Mouse (Mus musculus) erythroblast, embryonic 14.5 days (primary cell): ENCODE results near the gene Ube2r2. TPM values are rescaled to one million over a fixed set of nuclear protein-coding genes. Genes with fewer than 3 reads are reported as not detected.

Experiments used
- H3K27me3 ChIP-seq: 2 replicates; pipeline ENCODE4 v1.6.1; 2012; ENCODE audit warnings: inconsistent platforms; ENCODE audit not compliant: control insufficient read depth
- H3K36me3 ChIP-seq: 2 replicates; pipeline ENCODE4 v1.6.1; 2012; ENCODE audit warnings: mild to moderate bottlenecking, inconsistent platforms; ENCODE audit not compliant: control insufficient read depth
- H3K4me1 ChIP-seq: 2 replicates; pipeline ENCODE4 v1.6.1; 2012; ENCODE audit warnings: inconsistent platforms; ENCODE audit not compliant: control insufficient read depth
- H3K4me3 ChIP-seq: replicated peaks from 2 replicates; pipeline ENCODE3; 2012; ENCODE audit warnings: moderate library complexity, mild to moderate bottlenecking, inconsistent platforms
- H3K9me3 ChIP-seq: 2 replicates; pipeline ENCODE4 v1.6.1; 2012; ENCODE audit warnings: low read length, inconsistent platforms, mixed read lengths; ENCODE audit not compliant: control insufficient read depth
- GATA1 ChIP-seq: IDR thresholded peaks from 2 replicates; pipeline ENCODE4 v1.6.1; 2012; ENCODE audit warnings: low read length, inconsistent platforms, mixed read lengths
- TAL1 ChIP-seq: IDR thresholded peaks from 3 replicates; pipeline ENCODE4 v1.6.1; 2012; ENCODE audit warnings: low read length, inconsistent platforms, mixed read lengths
- polyA plus RNA-seq: library from polyadenylated mRNA; stranded (reverse); fragments of >175 nt; gene quantifications from 2 replicates; pipeline ENCODE4 v1.2.3, GENCODE M21; 2012

The Ube2r2 gene
- polyA plus RNA-seq, 1 experiment, result 15.9 TPM

DNA sequence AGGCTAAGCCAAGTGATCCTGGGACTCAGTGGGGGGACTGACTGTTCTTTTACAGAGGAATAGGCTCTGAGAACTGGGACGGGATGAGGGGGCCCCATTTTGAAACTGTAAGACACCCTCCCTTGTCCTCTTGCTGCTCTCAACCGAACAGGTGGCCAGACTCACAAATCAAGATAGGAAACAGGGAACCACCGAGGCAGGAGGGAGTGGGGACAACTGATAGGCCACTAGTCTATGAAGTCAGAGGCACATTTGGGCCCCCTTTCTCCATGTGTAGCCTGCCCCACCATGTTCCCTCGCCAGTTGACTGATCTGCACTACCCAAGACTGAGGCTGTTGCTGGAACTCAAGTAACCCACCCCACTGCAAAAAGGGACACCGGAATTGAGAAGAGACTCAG is 38.7 kb upstream of the Ube2r2 start:
- Histone ChIP-seq H3K36me3 (peaks cover 43% of the 10 kb centered on the region), H3K4me3 (peak overlapping the region; percentile 76), H3K27me3 (peaks cover 50% of the 10 kb centered on the region), H3K9me3 (no peaks in the 10 kb centered on the region), H3K4me1 (peaks cover 63% of the 10 kb centered on the region)
- TF ChIP-seq GATA1 (peak; percentile 56), TAL1 (peak; percentile 63)

DNA sequence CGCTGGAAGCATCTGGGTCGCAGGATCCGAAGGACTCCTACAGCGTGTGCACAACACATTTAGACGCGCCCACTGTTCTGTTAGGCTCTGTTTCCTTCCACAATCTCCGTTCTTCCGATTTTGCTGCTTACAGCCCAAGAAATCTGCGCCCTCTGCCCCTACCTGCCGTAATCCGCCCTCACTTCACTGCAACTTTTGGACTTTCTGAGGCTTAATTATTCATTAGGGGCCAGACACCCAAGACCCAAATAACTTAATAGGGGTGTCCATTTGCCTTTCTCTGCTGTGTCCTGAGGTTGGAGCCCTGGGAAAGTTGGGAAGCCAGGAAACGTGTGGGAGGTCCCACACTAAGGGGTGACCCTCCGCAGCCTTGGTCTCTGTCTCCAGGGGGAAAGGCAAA is 38.2 kb upstream of the Ube2r2 start:
- H3K4me3 ChIP-seq, result peak overlapping the region; percentile 76
- peaks cover 58% of the 10 kb centered on the region for H3K4me1 ChIP-seq
- no peaks in the 10 kb centered on the region for H3K9me3 ChIP-seq
- H3K36me3 ChIP-seq, result peaks cover 37% of the 10 kb centered on the region
- TF ChIP-seq GATA1, result no peak
- TF ChIP-seq TAL1, result no peak
- H3K27me3 ChIP-seq, result peaks cover 56% of the 10 kb centered on the region

DNA sequence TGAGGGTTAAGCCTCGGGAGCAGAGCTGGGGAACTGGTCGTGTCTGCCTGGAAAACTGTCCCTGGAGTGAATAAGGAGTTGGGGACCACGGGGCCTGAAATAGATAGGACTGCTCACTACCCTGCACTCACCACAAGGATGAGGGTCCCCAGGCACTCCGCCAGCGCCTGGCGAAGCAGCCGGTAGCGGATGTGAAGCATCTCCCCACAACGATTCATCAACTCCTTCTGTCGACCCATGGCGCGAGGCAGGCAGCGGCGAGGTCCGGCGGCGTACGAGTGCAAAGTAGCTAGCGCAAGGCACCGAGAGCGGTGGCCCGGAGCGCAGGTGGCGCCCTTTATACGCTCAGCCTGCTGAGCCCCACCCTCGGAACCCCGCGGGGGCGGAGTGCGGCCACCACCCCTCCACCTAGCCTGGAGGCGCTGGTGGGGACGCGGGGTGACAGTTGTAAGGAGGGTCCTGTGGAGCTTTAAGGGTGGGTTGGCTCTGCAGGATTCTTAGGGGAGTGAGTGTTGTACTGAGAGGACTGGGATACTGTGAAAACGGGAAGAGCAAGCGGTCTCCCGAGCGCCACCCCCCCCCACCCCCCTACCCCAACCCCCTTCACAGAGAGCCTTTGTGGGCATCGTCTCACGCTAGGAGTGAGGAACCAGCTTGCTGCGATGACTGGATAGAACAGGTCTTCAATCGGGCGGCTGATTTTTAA is 37.5 kb upstream of the Ube2r2 start, which contains the start of gene Aqp3:
Gene Aqp3 (minus strand): TSS at position 313 of the 706 bp plus-strand sequence.
- Histone ChIP-seq H3K27me3 (peaks cover 62% of the 10 kb centered on the region), H3K9me3 (no peaks in the 10 kb centered on the region), H3K4me1 (peaks cover 57% of the 10 kb centered on the region), H3K4me3 (peak within 1 kb of the TSS; percentile 76), H3K36me3 (peaks cover 33% of the 10 kb centered on the region)
- TF ChIP-seq TAL1, result no peak
- no peak for TF ChIP-seq GATA1

DNA sequence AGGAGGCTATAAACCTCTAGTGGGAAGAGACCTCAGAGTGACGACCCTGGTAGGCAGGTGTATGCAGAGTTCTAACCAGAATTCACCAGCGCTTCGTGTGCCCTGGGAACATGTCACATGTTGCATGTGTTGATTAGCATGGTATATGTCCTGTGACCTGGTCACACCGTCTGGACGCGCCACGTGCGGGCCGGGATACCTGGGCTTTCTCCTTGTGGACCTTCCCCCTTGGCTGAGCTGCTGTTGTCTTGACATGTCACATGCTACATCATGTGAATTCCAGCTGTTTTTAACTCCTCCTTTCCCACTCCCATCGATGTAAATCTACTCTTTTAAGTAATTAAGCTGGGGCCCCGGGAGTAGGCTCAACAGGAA is 37.0 kb upstream of the Ube2r2 start:
- Histone ChIP-seq H3K4me3 (peak overlapping the region; percentile 76), H3K36me3 (peaks cover 28% of the 10 kb centered on the region), H3K4me1 (peaks cover 51% of the 10 kb centered on the region), H3K9me3 (no peaks in the 10 kb centered on the region), H3K27me3 (peaks cover 66% of the 10 kb centered on the region)
- TF ChIP-seq GATA1 (no peak), TAL1 (no peak)

DNA sequence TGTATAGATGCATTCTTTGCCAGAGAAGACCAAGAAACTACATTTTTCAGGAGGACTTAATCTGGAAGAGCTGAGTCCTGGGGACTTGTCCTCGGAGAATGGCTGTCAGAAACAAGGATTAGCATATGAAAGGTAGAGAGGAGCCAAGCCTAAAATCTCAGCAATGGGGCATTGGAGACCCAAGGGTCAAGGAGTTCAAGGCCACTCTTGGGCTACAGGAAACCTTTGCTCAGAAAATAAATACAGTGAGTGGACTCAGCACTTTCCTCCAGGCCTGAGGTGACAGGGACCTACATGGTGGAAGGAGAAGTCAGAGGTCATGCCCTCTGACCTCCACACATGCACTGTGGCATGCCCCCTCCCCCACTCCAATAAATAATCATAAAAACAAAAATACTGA is 34.6 kb upstream of the Ube2r2 start:
- peaks cover 29% of the 10 kb centered on the region for H3K4me1 ChIP-seq
- H3K4me3 ChIP-seq, result no peak overlapping the region
- H3K27me3 ChIP-seq, result peaks cover 66% of the 10 kb centered on the region
- TF ChIP-seq TAL1 (no peak), GATA1 (no peak)
- no peaks in the 10 kb centered on the region for H3K9me3 ChIP-seq
- peaks cover 4% of the 10 kb centered on the region for H3K36me3 ChIP-seq

DNA sequence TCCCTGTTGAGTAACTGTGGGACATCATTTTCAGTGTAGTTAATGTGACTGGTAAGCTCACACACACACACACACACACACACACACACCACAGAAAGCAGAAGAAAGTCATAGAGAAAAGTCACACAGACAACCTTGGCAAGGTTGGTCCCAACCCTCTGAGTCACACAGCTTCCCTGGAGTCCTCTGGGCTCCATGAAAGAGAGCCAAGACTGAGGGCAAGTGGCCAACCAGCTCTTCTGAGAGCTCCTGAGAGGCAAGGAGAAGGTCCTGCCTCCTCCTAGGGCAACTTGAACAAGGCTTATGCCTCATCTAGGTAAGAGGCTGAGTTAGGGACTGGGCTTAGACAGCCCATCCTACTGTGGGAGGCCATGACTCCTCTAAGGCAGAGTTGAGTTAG is 32.6 kb upstream of the Ube2r2 start:
- no peaks in the 10 kb centered on the region for H3K9me3 ChIP-seq
- TF ChIP-seq GATA1 (no peak), TAL1 (no peak)
- H3K27me3 ChIP-seq, result peaks cover 53% of the 10 kb centered on the region

DNA sequence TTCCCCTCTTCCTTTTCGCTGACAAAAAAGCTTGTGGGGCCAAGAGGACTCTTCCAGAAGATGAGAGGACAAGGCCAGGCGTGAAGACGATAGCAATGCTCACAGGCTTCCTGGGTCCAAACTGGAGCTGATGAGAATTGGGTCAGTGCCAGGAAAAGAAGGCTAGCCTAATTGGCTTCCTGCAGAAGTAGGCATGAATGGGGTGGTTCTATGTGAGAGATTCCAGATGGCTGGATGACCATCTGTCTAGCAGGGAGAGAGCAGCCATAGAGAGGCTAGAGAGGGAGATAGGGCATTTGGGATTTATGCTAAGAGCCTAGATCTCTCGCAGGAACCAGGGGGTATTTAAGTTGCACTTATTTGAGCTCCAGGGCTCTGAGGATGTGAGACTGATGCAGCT is 28.1 kb upstream of the Ube2r2 start:
- no peaks in the 10 kb centered on the region for H3K36me3 ChIP-seq
- no peak for TF ChIP-seq TAL1
- TF ChIP-seq GATA1, result no peak
- no peak overlapping the region for H3K4me3 ChIP-seq
- no peaks in the 10 kb centered on the region for H3K9me3 ChIP-seq
- no peaks in the 10 kb centered on the region; the same call in 1 of the 2 replicates for H3K4me1 ChIP-seq
- peaks cover 9% of the 10 kb centered on the region for H3K27me3 ChIP-seq

More for the DNA sequence above, 32.6 kb upstream of the Ube2r2 start:
- Histone ChIP-seq H3K4me3 (no peak overlapping the region), H3K36me3 (no peaks in the 10 kb centered on the region), H3K4me1 (peaks cover 10% of the 10 kb centered on the region)

DNA sequence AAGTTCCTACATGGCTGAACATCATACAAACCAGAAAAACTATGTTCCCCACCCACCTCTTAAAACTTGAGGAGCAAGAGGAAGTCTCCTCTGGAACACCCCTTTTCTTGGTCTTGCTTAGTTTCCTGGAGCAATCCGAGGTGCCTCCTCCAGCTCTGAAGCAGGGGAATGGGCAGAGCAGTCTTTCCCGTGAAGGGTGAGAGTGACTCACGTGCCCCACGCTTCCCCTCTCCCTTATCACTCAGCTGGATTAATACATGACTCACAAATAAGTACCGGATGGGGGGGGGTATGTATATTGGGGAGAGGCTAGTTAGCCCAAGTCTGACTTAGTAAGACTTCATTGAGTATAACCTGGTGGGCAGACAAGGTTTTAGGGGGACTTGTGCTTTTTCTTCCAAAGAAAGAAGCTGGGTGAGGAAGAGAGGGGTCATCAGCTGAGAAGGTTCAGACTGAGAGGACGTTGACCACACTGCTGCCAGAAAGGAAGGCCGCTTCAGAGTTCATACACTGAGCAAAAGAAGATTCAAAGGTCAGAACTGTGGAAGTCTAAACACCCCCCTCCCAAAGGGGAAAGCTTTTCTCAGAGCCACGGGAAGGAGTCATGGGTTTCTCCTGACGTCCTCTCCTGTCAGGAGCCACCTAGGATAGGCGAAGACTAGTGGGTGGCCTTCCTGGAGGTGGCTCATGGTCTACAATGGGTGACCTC is 26.7 kb upstream of the Ube2r2 start:
- H3K4me1 ChIP-seq, result no peaks in the 10 kb centered on the region
- H3K9me3 ChIP-seq, result no peaks in the 10 kb centered on the region
- no peaks in the 10 kb centered on the region for H3K27me3 ChIP-seq
- no peak overlapping the region for H3K4me3 ChIP-seq
- H3K36me3 ChIP-seq, result no peaks in the 10 kb centered on the region; the same call in 1 of the 2 replicates
- no peak for TF ChIP-seq GATA1
- no peak for TF ChIP-seq TAL1

DNA sequence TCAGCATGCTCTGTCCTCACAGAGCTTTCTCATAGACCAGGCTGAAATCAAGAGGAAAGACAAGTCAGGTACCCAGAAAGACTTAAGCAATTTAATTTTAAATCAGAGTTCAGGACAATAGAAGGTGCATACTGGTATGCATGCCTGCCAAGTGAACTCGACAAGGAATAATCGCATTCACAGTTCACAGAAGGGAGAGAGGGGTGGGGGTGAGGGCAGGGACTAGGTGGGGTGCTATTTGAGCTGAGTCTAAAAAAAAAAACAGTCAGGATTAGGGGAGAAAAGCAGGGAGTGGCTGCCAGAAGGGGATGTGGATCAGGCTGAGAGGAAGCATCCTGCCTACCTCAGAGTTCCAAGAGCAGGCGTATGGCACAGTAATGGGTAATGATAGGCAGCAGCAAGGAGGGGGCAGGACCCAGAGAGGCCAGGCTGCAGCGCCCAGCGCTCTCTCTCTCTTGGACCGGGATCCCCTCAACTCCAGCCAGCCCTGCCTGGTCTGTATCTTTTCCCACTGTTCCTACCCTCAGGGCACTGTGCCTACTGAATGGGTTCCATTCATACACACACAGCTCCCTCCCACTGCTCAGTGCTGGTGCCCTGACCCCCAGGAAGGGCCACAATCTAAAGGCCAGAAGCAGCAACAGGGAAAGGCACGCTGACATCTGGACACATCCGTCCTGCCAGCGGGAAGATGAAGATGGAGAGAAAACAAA is 21.0 kb upstream of the Ube2r2 start:
- H3K9me3 ChIP-seq, result no peaks in the 10 kb centered on the region
- peaks cover 54% of the 10 kb centered on the region for H3K36me3 ChIP-seq
- no peak overlapping the region for H3K4me3 ChIP-seq
- peaks cover 2% of the 10 kb centered on the region; the same call in 1 of the 2 replicates for H3K4me1 ChIP-seq
- H3K27me3 ChIP-seq, result no peaks in the 10 kb centered on the region
- TF ChIP-seq GATA1 (no peak), TAL1 (no peak)
